Mouse (Mus musculus) kidney, embryonic 14.5 days (tissue): Measurements from ENCODE around the gene Stum. TPM values are rescaled to one million over a fixed set of nuclear protein-coding genes. Genes with fewer than 3 reads are reported as not detected.

Source experiments
- ATAC-seq: fragments of 200-750 bp; cut with Nextera tagmentation; 2 replicates; pipeline ENCODE4 v1.8.0; 2017; ENCODE audit warnings: moderate number of reproducible peaks, mild to moderate bottlenecking, moderate TSS enrichment, moderate library complexity; ENCODE audit not compliant: low FRiP score, low TSS enrichment
- H3K27ac ChIP-seq: fragments of 300-500 bp; sonication (generic); 2 replicates; pipeline ENCODE4 v1.5.1; 2014; ENCODE audit warnings: low read depth, mild to moderate bottlenecking, low read length, moderate library complexity, mixed read lengths
- H3K27me3 ChIP-seq: fragments of 300-500 bp; sonication (generic); 2 replicates; pipeline ENCODE4 v1.6.1; 2014; ENCODE audit warnings: mild to moderate bottlenecking, low read length; ENCODE audit not compliant: control insufficient read depth, insufficient read depth
- H3K36me3 ChIP-seq: fragments of 300-500 bp; sonication (generic); 2 replicates; pipeline ENCODE4 v1.6.1; 2014; ENCODE audit warnings: low read length, mixed read lengths; ENCODE audit not compliant: control insufficient read depth, insufficient read depth
- H3K4me1 ChIP-seq: fragments of 300-500 bp; sonication (generic); 2 replicates; pipeline ENCODE4 v1.6.1; 2014; ENCODE audit warnings: low read length, mixed read lengths; ENCODE audit not compliant: control insufficient read depth, insufficient read depth
- H3K4me2 ChIP-seq: fragments of 300-500 bp; sonication (generic); replicated peaks from 2 replicates; pipeline ENCODE4 v1.6.1; 2014; ENCODE audit warnings: low read depth, mild to moderate bottlenecking, low read length
- H3K4me3 ChIP-seq: fragments of 300-500 bp; sonication (generic); 2 replicates; pipeline ENCODE4 v1.5.1; 2014; ENCODE audit warnings: mild to moderate bottlenecking, low read length
- H3K9ac ChIP-seq: fragments of 300-500 bp; sonication (generic); 2 replicates; pipeline ENCODE4 v1.6.1; 2014; ENCODE audit warnings: low read depth, mild to moderate bottlenecking, low read length, moderate library complexity
- H3K9me3 ChIP-seq: fragments of 300-500 bp; sonication (generic); 2 replicates; pipeline ENCODE4 v1.6.1; 2016; ENCODE audit warnings: low read length; ENCODE audit not compliant: control insufficient read depth
- WGBS: fragments of 180-500 bp; shearing (Covaris S2); extraction: QIAGEN DNeasy Blood & Tissue Kit; methylation state at CpG from one replicate; pipeline ENCODE4 v1.1.7; 2014; 5-methylcytosine and 5-hydroxymethylcytosine counted together
- polyA plus RNA-seq: library from polyadenylated mRNA; unstranded; fragments of >200 nt; fragmentation: Nextera tagmentation; extraction: Ambion mirVana; gene quantifications from 2 replicates; pipeline ENCODE4 v1.2.1, GENCODE M21; 2014

Gene Stum
- polyA plus RNA-seq, 1 experiment from 2014 or later = 1.8 TPM

- Histone ChIP-seq H3K4me3 (no peak overlapping the region), H3K4me2 (no peak overlapping the region), H3K9ac (no peak overlapping the region), H3K27me3 (no peaks in the 10 kb centered on the region), H3K9me3 (no peaks in the 10 kb centered on the region), H3K4me1 (no peaks in the 10 kb centered on the region), H3K36me3 (no peaks in the 10 kb centered on the region), H3K27ac (no peak overlapping the region)
- 60% methylated on average over 5 of the region's 5 CpGs for WGBS
- no peak for ATAC-seq
These were observed 20.2 kb upstream of the Stum start for GRCm38 (mm10) chr1:180503484-180503883.

GRCm38 (mm10) chr1:180502566-180502965 lies 19.3 kb upstream of the Stum start:
- Histone ChIP-seq H3K36me3 (no peaks in the 10 kb centered on the region), H3K4me1 (no peaks in the 10 kb centered on the region), H3K4me2 (no peak overlapping the region), H3K27me3 (no peaks in the 10 kb centered on the region), H3K9me3 (no peaks in the 10 kb centered on the region), H3K9ac (no peak overlapping the region), H3K27ac (no peak overlapping the region), H3K4me3 (no peak overlapping the region)
- 47% methylated on average over 4 of the region's 4 CpGs for WGBS
- ATAC-seq = no peak

GRCm38 (mm10) chr1:180500641-180501040 lies 17.3 kb upstream of the Stum start:
- Histone ChIP-seq H3K4me2 (no peak overlapping the region), H3K36me3 (no peaks in the 10 kb centered on the region), H3K9me3 (no peaks in the 10 kb centered on the region), H3K27ac (no peak overlapping the region), H3K9ac (no peak overlapping the region), H3K4me1 (no peaks in the 10 kb centered on the region), H3K4me3 (no peak overlapping the region), H3K27me3 (no peaks in the 10 kb centered on the region)
- 90% methylated on average over 5 of the region's 5 CpGs for WGBS
- ATAC-seq = no peak

GRCm38 (mm10) chr1:180500218-180500617 lies 16.9 kb upstream of the Stum start:
- Histone ChIP-seq H3K27me3 (no peaks in the 10 kb centered on the region), H3K4me1 (no peaks in the 10 kb centered on the region), H3K4me2 (no peak overlapping the region), H3K27ac (no peak overlapping the region), H3K9me3 (no peaks in the 10 kb centered on the region), H3K9ac (no peak overlapping the region), H3K36me3 (no peaks in the 10 kb centered on the region), H3K4me3 (no peak overlapping the region)
- 78% methylated on average over 4 of the region's 4 CpGs for WGBS
- ATAC-seq = no peak

GRCm38 (mm10) chr1:180499766-180500165 lies 16.5 kb upstream of the Stum start:
- ATAC-seq = no peak
- WGBS = 82% methylated on average over 3 of the region's 3 CpGs
- H3K36me3 ChIP-seq = no peaks in the 10 kb centered on the region
- H3K9ac ChIP-seq = no peak overlapping the region
- no peak overlapping the region for H3K4me2 ChIP-seq
- no peak overlapping the region for H3K4me3 ChIP-seq
- no peaks in the 10 kb centered on the region for H3K4me1 ChIP-seq
- no peak overlapping the region for H3K27ac ChIP-seq
- no peaks in the 10 kb centered on the region for H3K9me3 ChIP-seq
- H3K27me3 ChIP-seq = no peaks in the 10 kb centered on the region

- H3K36me3 ChIP-seq = no peaks in the 10 kb centered on the region
- 63% methylated on average over 9 of the region's 9 CpGs for WGBS
- H3K4me1 ChIP-seq = no peaks in the 10 kb centered on the region
- no peak for ATAC-seq
- no peak overlapping the region for H3K9ac ChIP-seq
- no peak overlapping the region for H3K27ac ChIP-seq
- H3K4me3 ChIP-seq = no peak overlapping the region
- H3K9me3 ChIP-seq = no peaks in the 10 kb centered on the region
- no peaks in the 10 kb centered on the region for H3K27me3 ChIP-seq
- no peak overlapping the region for H3K4me2 ChIP-seq
These were observed 9.5 kb upstream of the Stum start for GRCm38 (mm10) chr1:180492777-180493176.

- no peak for ATAC-seq
- Histone ChIP-seq H3K9ac (no peak overlapping the region), H3K27me3 (peaks cover 38% of the 10 kb centered on the region), H3K4me1 (peaks cover 15% of the 10 kb centered on the region; the same call in 1 of the 2 replicates), H3K9me3 (no peaks in the 10 kb centered on the region), H3K36me3 (no peaks in the 10 kb centered on the region), H3K4me3 (no peak overlapping the region), H3K27ac (no peak overlapping the region), H3K4me2 (no peak overlapping the region)
- WGBS = 85% methylated on average over 5 of the region's 5 CpGs
These were observed 2.0 kb upstream of the Stum start for GRCm38 (mm10) chr1:180485346-180485745.

GRCm38 (mm10) chr1:180482840-180483398 lies 385 bp downstream of the Stum start:
- Histone ChIP-seq H3K4me2 (peak overlapping the region; percentile 75), H3K9me3 (no peaks in the 10 kb centered on the region), H3K4me3 (peak overlapping the region; percentile 46), H3K27ac (no peak overlapping the region), H3K36me3 (no peaks in the 10 kb centered on the region), H3K9ac (peak overlapping the region; percentile 40), H3K4me1 (peaks cover 15% of the 10 kb centered on the region; the same call in 1 of the 2 replicates), H3K27me3 (peaks cover 39% of the 10 kb centered on the region)
- no peak for ATAC-seq
- WGBS = 5% methylated on average over 39 of the region's 39 CpGs

GRCm38 (mm10) chr1:180481956-180482355 lies 1.3 kb downstream of the Stum start:
- no peak overlapping the region for H3K4me3 ChIP-seq
- no peaks in the 10 kb centered on the region for H3K36me3 ChIP-seq
- H3K9me3 ChIP-seq = no peaks in the 10 kb centered on the region
- no peak overlapping the region for H3K9ac ChIP-seq
- peaks cover 15% of the 10 kb centered on the region; the same call in 1 of the 2 replicates for H3K4me1 ChIP-seq
- 0 out of 2 replicates have a peak, but pooled peaks have one; percentile 13 for ATAC-seq
- peaks cover 39% of the 10 kb centered on the region for H3K27me3 ChIP-seq
- H3K27ac ChIP-seq = no peak overlapping the region
- 19% methylated on average over 10 of the region's 10 CpGs for WGBS
- 0 out of 2 replicates have a peak overlapping the region, but pooled peaks have one; percentile 16 for H3K4me2 ChIP-seq
